Mouse (Mus musculus): ENCODE results near the gene Zfp978. TPM values are rescaled to one million over a fixed set of nuclear protein-coding genes. Genes with fewer than 3 reads are reported as not detected.

Gene Zfp978
- polyA plus RNA-seq, 1 experiment from 2014 or later, result not detected

Other genes with a start within 250 kb of the Zfp978 start
- 5.6 and 6.0 TPM in 2 replicates for gene Zfp991, start 229.3 kb upstream of the Zfp978 start, polyA plus RNA-seq (2015; fragmentation: Nextera tagmentation; extraction: Ambion mirVana)
- gene Zfp988, start 55.6 kb upstream of the Zfp978 start, polyA plus RNA-seq (2015; fragmentation: Nextera tagmentation; extraction: Ambion mirVana), result 0.09 and 0.22 TPM in 2 replicates
- 3.4 and 4.8 TPM in 2 replicates for gene Zfp982, start 131.1 kb downstream of the Zfp978 start, polyA plus RNA-seq (2015; fragmentation: Nextera tagmentation; extraction: Ambion mirVana)
- gene Gm16503, start 178.9 kb downstream of the Zfp978 start, polyA plus RNA-seq (2015; fragmentation: Nextera tagmentation; extraction: Ambion mirVana), result 0.47 and 0.68 TPM in 2 replicates
- gene Zfp985, start 192.0 kb downstream of the Zfp978 start, polyA plus RNA-seq (2015; fragmentation: Nextera tagmentation; extraction: Ambion mirVana), result 0.06 TPM in 1 of 2 replicates, not detected in the other

Data from hindbrain, embryonic 13.5 days (tissue).